Mouse (Mus musculus) bone marrow, adult 2 months (tissue): Measurements from ENCODE around the gene Slc5a1. TPM values are rescaled to one million over a fixed set of nuclear protein-coding genes. Genes with fewer than 3 reads are reported as not detected.

ENCODE experiments used
- H3K27ac ChIP-seq: fragments of 200-500 bp; 2 replicates; pipeline ENCODE4 v1.5.1; 2012; ENCODE audit warnings: low read depth, mild to moderate bottlenecking, control low read depth, inconsistent platforms, low read length; ENCODE audit not compliant: control insufficient read depth, poor library complexity, insufficient read depth
- H3K4me1 ChIP-seq: fragments of 200-500 bp; 2 replicates; pipeline ENCODE4 v1.6.1; 2011; ENCODE audit warnings: low read length; ENCODE audit not compliant: control insufficient read depth, insufficient read depth
- H3K4me3 ChIP-seq: fragments of 200-500 bp; replicated peaks from 2 replicates; pipeline ENCODE3; 2011; ENCODE audit warnings: mild to moderate bottlenecking, low read depth, low read length, control low read depth; ENCODE audit not compliant: control insufficient read depth
- CTCF ChIP-seq: fragments of 200-500 bp; IDR thresholded peaks from 2 replicates; pipeline ENCODE4 v1.5.1; 2011; ENCODE audit warnings: low read length, control low read depth; ENCODE audit not compliant: control insufficient read depth, insufficient read depth
- POLR2A ChIP-seq: fragments of 200-500 bp; IDR thresholded peaks from 2 replicates; pipeline ENCODE4 v1.6.1; 2011; ENCODE audit warnings: low read depth, mild to moderate bottlenecking, control low read depth, low read length, borderline replicate concordance; ENCODE audit not compliant: control insufficient read depth
- WGBS: fragments of 180-500 bp; shearing (Covaris S2); methylation state at CpG from one replicate; pipeline ENCODE4 v1.1.7; 2018; 5-methylcytosine and 5-hydroxymethylcytosine counted together
- polyA plus RNA-seq: library from polyadenylated mRNA; stranded (reverse); fragments of >200 nt; gene quantifications from 2 replicates; pipeline ENCODE4 v1.2.4, GENCODE M21; 2011; ENCODE audit warnings: low replicate concordance; ENCODE audit not compliant: missing spikeins, insufficient read depth, insufficient read length

The Slc5a1 gene
- polyA plus RNA-seq, 1 experiment = not detected

- H3K27ac ChIP-seq = no peak overlapping the region
- no peak for TF ChIP-seq CTCF
- no peak for TF ChIP-seq POLR2A
- WGBS = 65% methylated on average over 3 of the region's 3 CpGs
- H3K4me3 ChIP-seq = no peak overlapping the region
- no peaks in the 10 kb centered on the region for H3K4me1 ChIP-seq
These were observed 106.5 kb downstream of the Slc5a1 start for GRCm38 (mm10) chr5:33210515-33210914.

- Histone ChIP-seq H3K4me3 (no peak overlapping the region), H3K4me1 (no peaks in the 10 kb centered on the region), H3K27ac (no peak overlapping the region)
- TF ChIP-seq CTCF (no peak), POLR2A (no peak)
- 74% methylated on average over 5 of the region's 5 CpGs for WGBS
These were observed 107.2 kb downstream of the Slc5a1 start for GRCm38 (mm10) chr5:33211254-33211653.

Other genes with a start within 250 kb of the Slc5a1 start
- 18.3 and 27.6 TPM in 2 replicates for gene Prr14l, start 250.0 kb upstream of the Slc5a1 start, polyA plus RNA-seq
- 16.5 and 26.8 TPM in 2 replicates for gene Depdc5, start 240.5 kb upstream of the Slc5a1 start, polyA plus RNA-seq
- gene Ywhah, start 85.4 kb upstream of the Slc5a1 start, polyA plus RNA-seq = 200 and 252 TPM in 2 replicates
- 3.1 and 6.6 TPM in 2 replicates for gene Spon2, start 114.2 kb downstream of the Slc5a1 start, polyA plus RNA-seq
- gene Ctbp1, start 170.8 kb downstream of the Slc5a1 start, polyA plus RNA-seq = 98.6 and 105 TPM in 2 replicates
- 20.2 and 32.3 TPM in 2 replicates for gene Maea, start 231.3 kb downstream of the Slc5a1 start, polyA plus RNA-seq